Mouse (Mus musculus): ENCODE results near the gene Nol4l. TPM values are rescaled to one million over a fixed set of nuclear protein-coding genes. Genes with fewer than 3 reads are reported as not detected.

Nol4l gene
- polyA plus RNA-seq, 1 experiment from 2014 or later = 15.2 TPM

- ATAC-seq (ENCODE audit: insufficient number of reproducible peaks, low FRiP score) = no peak
- H3K4me1 ChIP-seq (replicated peaks) = peaks cover 53% of the 10 kb centered on the region
- H3K36me3 ChIP-seq = no peaks in the 10 kb centered on the region
- 69% methylated on average over 8 of the region's 8 CpGs for WGBS
- no peak overlapping the region for H3K4me2 ChIP-seq
- H3K9ac ChIP-seq = no peak overlapping the region
- H3K9me3 ChIP-seq (replicated peaks) = no peaks in the 10 kb centered on the region
- H3K27ac ChIP-seq (ENCODE audit: poor library complexity, severe bottlenecking) = no peak overlapping the region
- no peak overlapping the region for H3K4me3 ChIP-seq
- H3K27me3 ChIP-seq (replicated peaks) = no peaks in the 10 kb centered on the region
Measured at GRCm38 (mm10) chr2:153543911-153544730, 14.3 kb upstream of the Nol4l start.

- no peak for ATAC-seq (ENCODE audit: insufficient number of reproducible peaks, low FRiP score)
- Histone ChIP-seq H3K27ac (ENCODE audit: poor library complexity, severe bottlenecking) (no peak overlapping the region), H3K9me3 (replicated peaks) (no peaks in the 10 kb centered on the region), H3K27me3 (replicated peaks) (no peaks in the 10 kb centered on the region), H3K36me3 (no peaks in the 10 kb centered on the region), H3K4me2 (no peak overlapping the region), H3K4me3 (no peak overlapping the region), H3K9ac (no peak overlapping the region), H3K4me1 (replicated peaks) (peaks cover 43% of the 10 kb centered on the region)
- WGBS = 73% methylated on average over 8 of the region's 8 CpGs
Measured at GRCm38 (mm10) chr2:153542936-153543668, 13.3 kb upstream of the Nol4l start.

- 80% methylated on average over 3 of the region's 3 CpGs for WGBS
- no peak overlapping the region for H3K4me2 ChIP-seq
- no peak overlapping the region for H3K27ac ChIP-seq (ENCODE audit: poor library complexity, severe bottlenecking)
- peaks cover 7% of the 10 kb centered on the region; the same call in 1 of the 2 replicates for H3K4me1 ChIP-seq (replicated peaks)
- no peaks in the 10 kb centered on the region for H3K9me3 ChIP-seq (replicated peaks)
- ATAC-seq (ENCODE audit: insufficient number of reproducible peaks, low FRiP score) = no peak
- H3K27me3 ChIP-seq (replicated peaks) = no peaks in the 10 kb centered on the region
- no peaks in the 10 kb centered on the region for H3K36me3 ChIP-seq
- no peak overlapping the region for H3K4me3 ChIP-seq
- H3K9ac ChIP-seq = no peak overlapping the region
Measured at GRCm38 (mm10) chr2:153538898-153539297, 9.1 kb upstream of the Nol4l start.

GRCm38 (mm10) chr2:153533981-153534380 lies 4.2 kb upstream of the Nol4l start:
- Histone ChIP-seq H3K27ac (ENCODE audit: poor library complexity, severe bottlenecking) (no peak overlapping the region), H3K36me3 (no peaks in the 10 kb centered on the region), H3K9me3 (replicated peaks) (no peaks in the 10 kb centered on the region), H3K4me2 (no peak overlapping the region), H3K4me1 (replicated peaks) (0 out of 2 replicates have a peak, but pooled peaks cover 4% of the 10 kb centered on the region), H3K9ac (no peak overlapping the region), H3K4me3 (no peak overlapping the region), H3K27me3 (replicated peaks) (peaks cover 12% of the 10 kb centered on the region; the same call in 1 of the 2 replicates)
- 61% methylated on average over 1 of the region's 1 CpGs for WGBS
- ATAC-seq (ENCODE audit: insufficient number of reproducible peaks, low FRiP score) = no peak

- ATAC-seq (ENCODE audit: insufficient number of reproducible peaks, low FRiP score) = no peak
- peaks cover 12% of the 10 kb centered on the region; the same call in 1 of the 2 replicates for H3K27me3 ChIP-seq (replicated peaks)
- WGBS = 45% methylated on average over 5 of the region's 5 CpGs
- H3K36me3 ChIP-seq = no peaks in the 10 kb centered on the region
- H3K4me3 ChIP-seq = no peak overlapping the region
- H3K9ac ChIP-seq = peak overlapping the region; percentile 29; the same call in 1 of the 2 replicates
- H3K4me2 ChIP-seq = peak overlapping the region; percentile 99; the same call in 1 of the 2 replicates
- no peaks in the 10 kb centered on the region for H3K9me3 ChIP-seq (replicated peaks)
- H3K4me1 ChIP-seq (replicated peaks) = peaks cover 27% of the 10 kb centered on the region
- no peak overlapping the region for H3K27ac ChIP-seq (ENCODE audit: poor library complexity, severe bottlenecking)
Measured at GRCm38 (mm10) chr2:153530948-153531347, 1.2 kb upstream of the Nol4l start.

GRCm38 (mm10) chr2:153529365-153529781 lies 398 bp downstream of the Nol4l start:
- Histone ChIP-seq H3K27ac (ENCODE audit: poor library complexity, severe bottlenecking) (peak overlapping the region; percentile 83), H3K36me3 (no peaks in the 10 kb centered on the region), H3K4me2 (peak overlapping the region; percentile 99), H3K9me3 (replicated peaks) (no peaks in the 10 kb centered on the region), H3K9ac (peak overlapping the region; percentile 89), H3K4me1 (replicated peaks) (peaks cover 42% of the 10 kb centered on the region), H3K4me3 (peak overlapping the region; percentile 91), H3K27me3 (replicated peaks) (peaks cover 12% of the 10 kb centered on the region; the same call in 1 of the 2 replicates)
- WGBS = under 1% methylated on average over 53 of the region's 53 CpGs
- ATAC-seq (ENCODE audit: insufficient number of reproducible peaks, low FRiP score) = no peak; the same call in 1 of the 2 replicates

- H3K27me3 ChIP-seq (replicated peaks) = peaks cover 12% of the 10 kb centered on the region; the same call in 1 of the 2 replicates
- peak overlapping the region; percentile 83 for H3K27ac ChIP-seq (ENCODE audit: poor library complexity, severe bottlenecking)
- H3K4me3 ChIP-seq = peak overlapping the region; percentile 91
- peak overlapping the region; percentile 89 for H3K9ac ChIP-seq
- under 1% methylated on average over 42 of the region's 70 CpGs for WGBS
- no peaks in the 10 kb centered on the region for H3K9me3 ChIP-seq (replicated peaks)
- no peaks in the 10 kb centered on the region for H3K36me3 ChIP-seq
- peak; percentile 36 for ATAC-seq (ENCODE audit: insufficient number of reproducible peaks, low FRiP score)
- peaks cover 46% of the 10 kb centered on the region for H3K4me1 ChIP-seq (replicated peaks)
- peak overlapping the region; percentile 99 for H3K4me2 ChIP-seq
Measured at GRCm38 (mm10) chr2:153528571-153529364, 1.0 kb downstream of the Nol4l start.

- Histone ChIP-seq H3K4me1 (replicated peaks) (peaks cover 56% of the 10 kb centered on the region), H3K4me3 (peak overlapping the region; percentile 91), H3K4me2 (peak overlapping the region; percentile 99), H3K9me3 (replicated peaks) (no peaks in the 10 kb centered on the region), H3K36me3 (no peaks in the 10 kb centered on the region), H3K27me3 (replicated peaks) (peaks cover 12% of the 10 kb centered on the region; the same call in 1 of the 2 replicates), H3K27ac (ENCODE audit: poor library complexity, severe bottlenecking) (peak overlapping the region; percentile 83), H3K9ac (peak overlapping the region; percentile 89)
- WGBS = 2% methylated on average over 65 of the region's 85 CpGs
- ATAC-seq (ENCODE audit: insufficient number of reproducible peaks, low FRiP score) = peak; percentile 71
Measured at GRCm38 (mm10) chr2:153527580-153528531, 1.9 kb downstream of the Nol4l start.

GRCm38 (mm10) chr2:153526850-153527530 lies 2.8 kb downstream of the Nol4l start:
- Histone ChIP-seq H3K9me3 (replicated peaks) (no peaks in the 10 kb centered on the region), H3K4me3 (no peak overlapping the region), H3K27ac (ENCODE audit: poor library complexity, severe bottlenecking) (peak overlapping the region; percentile 83), H3K4me2 (peak overlapping the region; percentile 99), H3K9ac (peak overlapping the region; percentile 11; the same call in 1 of the 2 replicates), H3K4me1 (replicated peaks) (peaks cover 64% of the 10 kb centered on the region), H3K36me3 (no peaks in the 10 kb centered on the region), H3K27me3 (replicated peaks) (peaks cover 12% of the 10 kb centered on the region; the same call in 1 of the 2 replicates)
- 60% methylated on average over 9 of the region's 9 CpGs for WGBS
- no peak for ATAC-seq (ENCODE audit: insufficient number of reproducible peaks, low FRiP score)
